Mouse (Mus musculus): ENCODE results near the gene 9530003J23Rik.

GRCm38 (mm10) chr10:117238603-117239002, at the start of gene 9530003J23Rik:
- TF ChIP-seq POLR2A (IDR thresholded peaks at IDR 0.05; ENCODE audit: low read depth, low read length), result no peak
- TF ChIP-seq CTCF (IDR thresholded peaks at IDR 0.05; ENCODE audit: extremely low read depth, insufficient read length, insufficient replicate concordance, low read depth, low read length), result no peak

Data from small intestine, adult 2 months (tissue).